Mouse (Mus musculus) embryonic facial prominence, embryonic 15.5 days (tissue): ENCODE measurements around the gene Slc22a5. TPM values are rescaled to one million over a fixed set of nuclear protein-coding genes. Genes with fewer than 3 reads are reported as not detected.

Experiments
- ATAC-seq: fragments of 200-750 bp; cut with Nextera tagmentation; 2 replicates; pipeline ENCODE4 v1.8.0; 2017; ENCODE audit warnings: low read depth, moderate TSS enrichment; ENCODE audit not compliant: insufficient number of reproducible peaks, low FRiP score, low TSS enrichment
- H3K27ac ChIP-seq: fragments of 300-500 bp; sonication (generic); replicated peaks from 2 replicates; pipeline ENCODE4 v1.5.1; 2015; ENCODE audit warnings: mild to moderate bottlenecking, inconsistent platforms
- H3K27me3 ChIP-seq: fragments of 300-500 bp; sonication (generic); 2 replicates; pipeline ENCODE4 v1.6.1; 2015; ENCODE audit warnings: inconsistent platforms
- H3K36me3 ChIP-seq: fragments of 300-500 bp; sonication (generic); 2 replicates; pipeline ENCODE4 v1.6.1; 2015; ENCODE audit warnings: mild to moderate bottlenecking, inconsistent platforms
- H3K4me1 ChIP-seq: fragments of 300-500 bp; sonication (generic); 2 replicates; pipeline ENCODE4 v1.6.1; 2015; ENCODE audit warnings: inconsistent platforms
- H3K4me2 ChIP-seq: fragments of 300-500 bp; sonication (generic); replicated peaks from 2 replicates; pipeline ENCODE4 v1.6.1; 2015; ENCODE audit warnings: mild to moderate bottlenecking, inconsistent platforms
- H3K4me3 ChIP-seq: fragments of 300-500 bp; sonication (generic); replicated peaks from 2 replicates; pipeline ENCODE4 v1.5.1; 2015; ENCODE audit warnings: mild to moderate bottlenecking, inconsistent platforms
- H3K9ac ChIP-seq: fragments of 300-500 bp; sonication (generic); 2 replicates; pipeline ENCODE4 v1.6.1; 2015; ENCODE audit warnings: inconsistent platforms
- H3K9me3 ChIP-seq: fragments of 300-500 bp; sonication (generic); replicated peaks from 2 replicates; pipeline ENCODE4 v1.6.1; 2016; ENCODE audit warnings: inconsistent platforms
- WGBS: fragments of 180-500 bp; shearing (Covaris S2); methylation state at CpG from one replicate; pipeline ENCODE4 v1.1.7; 2015; 5-methylcytosine and 5-hydroxymethylcytosine counted together
- polyA plus RNA-seq: library from polyadenylated mRNA; unstranded; fragments of >200 nt; fragmentation: Nextera tagmentation; extraction: Ambion mirVana; gene quantifications from 2 replicates; pipeline ENCODE4 v1.2.1, GENCODE M21; 2015

The Slc22a5 gene
- polyA plus RNA-seq, 1 experiment from 2014 or later: 8.5 TPM

- WGBS: 78% methylated on average over 6 of the region's 6 CpGs
- no peak for ATAC-seq
- Histone ChIP-seq H3K4me3 (no peak overlapping the region), H3K27me3 (no peaks in the 10 kb centered on the region), H3K36me3 (no peaks in the 10 kb centered on the region), H3K4me1 (0 out of 2 replicates have a peak, but pooled peaks cover 4% of the 10 kb centered on the region), H3K4me2 (no peak overlapping the region), H3K9me3 (no peaks in the 10 kb centered on the region), H3K9ac (no peak overlapping the region), H3K27ac (no peak overlapping the region)
Measured at GRCm38 (mm10) chr11:53839147-53839546, 52.3 kb downstream of the Slc22a5 start.

- ATAC-seq: no peak
- no peaks in the 10 kb centered on the region for H3K36me3 ChIP-seq
- H3K27ac ChIP-seq: no peak overlapping the region
- WGBS: 86% methylated on average over 5 of the region's 5 CpGs
- no peaks in the 10 kb centered on the region for H3K9me3 ChIP-seq
- H3K4me2 ChIP-seq: no peak overlapping the region
- H3K4me3 ChIP-seq: no peak overlapping the region
- H3K9ac ChIP-seq: no peak overlapping the region
- no peaks in the 10 kb centered on the region for H3K27me3 ChIP-seq
- 0 out of 2 replicates have a peak, but pooled peaks cover 4% of the 10 kb centered on the region for H3K4me1 ChIP-seq
Measured at GRCm38 (mm10) chr11:53837731-53838130, 53.7 kb downstream of the Slc22a5 start.

GRCm38 (mm10) chr11:53835379-53836010 is 56.0 kb downstream of the Slc22a5 start:
- Histone ChIP-seq H3K27ac (no peak overlapping the region), H3K9ac (no peak overlapping the region), H3K4me2 (no peak overlapping the region), H3K4me3 (no peak overlapping the region), H3K36me3 (no peaks in the 10 kb centered on the region), H3K27me3 (no peaks in the 10 kb centered on the region), H3K4me1 (0 out of 2 replicates have a peak, but pooled peaks cover 4% of the 10 kb centered on the region), H3K9me3 (no peaks in the 10 kb centered on the region)
- WGBS: 89% methylated on average over 4 of the region's 4 CpGs
- no peak for ATAC-seq

- Histone ChIP-seq H3K4me3 (no peak overlapping the region), H3K36me3 (no peaks in the 10 kb centered on the region), H3K9me3 (no peaks in the 10 kb centered on the region), H3K27me3 (no peaks in the 10 kb centered on the region), H3K9ac (no peak overlapping the region), H3K27ac (no peak overlapping the region), H3K4me1 (no peaks in the 10 kb centered on the region), H3K4me2 (no peak overlapping the region)
- WGBS: 76% methylated on average over 4 of the region's 4 CpGs
- ATAC-seq: no peak
Measured at GRCm38 (mm10) chr11:53825409-53825808, 66.1 kb downstream of the Slc22a5 start.

- Histone ChIP-seq H3K9me3 (no peaks in the 10 kb centered on the region), H3K36me3 (no peaks in the 10 kb centered on the region), H3K27ac (no peak overlapping the region), H3K4me1 (no peaks in the 10 kb centered on the region), H3K27me3 (no peaks in the 10 kb centered on the region), H3K9ac (no peak overlapping the region), H3K4me2 (no peak overlapping the region), H3K4me3 (no peak overlapping the region)
- ATAC-seq: no peak
- WGBS: 93% methylated on average over 3 of the region's 3 CpGs
Measured at GRCm38 (mm10) chr11:53821945-53822338, 69.5 kb downstream of the Slc22a5 start.

- no peaks in the 10 kb centered on the region for H3K9me3 ChIP-seq
- no peak for ATAC-seq
- H3K9ac ChIP-seq: no peak overlapping the region
- 73% methylated on average over 11 of the region's 11 CpGs for WGBS
- no peak overlapping the region for H3K4me3 ChIP-seq
- no peaks in the 10 kb centered on the region for H3K27me3 ChIP-seq
- H3K4me1 ChIP-seq: no peaks in the 10 kb centered on the region
- no peak overlapping the region for H3K4me2 ChIP-seq
- H3K36me3 ChIP-seq: no peaks in the 10 kb centered on the region
- no peak overlapping the region for H3K27ac ChIP-seq
Measured at GRCm38 (mm10) chr11:53821230-53821944, 70.1 kb downstream of the Slc22a5 start.

GRCm38 (mm10) chr11:53820516-53821170 is 70.8 kb downstream of the Slc22a5 start:
- H3K4me1 ChIP-seq: no peaks in the 10 kb centered on the region
- WGBS: 87% methylated on average over 13 of the region's 13 CpGs
- no peaks in the 10 kb centered on the region for H3K27me3 ChIP-seq
- no peaks in the 10 kb centered on the region for H3K9me3 ChIP-seq
- H3K9ac ChIP-seq: no peak overlapping the region
- no peak overlapping the region for H3K4me3 ChIP-seq
- ATAC-seq: no peak
- H3K36me3 ChIP-seq: no peaks in the 10 kb centered on the region
- no peak overlapping the region for H3K4me2 ChIP-seq
- no peak overlapping the region for H3K27ac ChIP-seq

- no peaks in the 10 kb centered on the region for H3K27me3 ChIP-seq
- 90% methylated on average over 6 of the region's 6 CpGs for WGBS
Measured at GRCm38 (mm10) chr11:53819511-53819910, 71.9 kb downstream of the Slc22a5 start.

GRCm38 (mm10) chr11:53818794-53819193 is 72.7 kb downstream of the Slc22a5 start:
- ATAC-seq: no peak
- 59% methylated on average over 6 of the region's 6 CpGs for WGBS
- H3K9ac ChIP-seq: no peak overlapping the region
- no peaks in the 10 kb centered on the region for H3K9me3 ChIP-seq
- no peaks in the 10 kb centered on the region for H3K27me3 ChIP-seq
- no peak overlapping the region for H3K4me3 ChIP-seq
- no peaks in the 10 kb centered on the region for H3K36me3 ChIP-seq
- no peak overlapping the region for H3K27ac ChIP-seq
- no peaks in the 10 kb centered on the region for H3K4me1 ChIP-seq
- H3K4me2 ChIP-seq: no peak overlapping the region

More at GRCm38 (mm10) chr11:53819511-53819910, 71.9 kb downstream of the Slc22a5 start:
- Histone ChIP-seq H3K27ac (no peak overlapping the region), H3K36me3 (no peaks in the 10 kb centered on the region), H3K4me3 (no peak overlapping the region), H3K4me1 (no peaks in the 10 kb centered on the region), H3K9ac (no peak overlapping the region), H3K9me3 (no peaks in the 10 kb centered on the region), H3K4me2 (no peak overlapping the region)
- no peak for ATAC-seq

GRCm38 (mm10) chr11:53816841-53817375 is 74.6 kb downstream of the Slc22a5 start:
- Histone ChIP-seq H3K4me2 (no peak overlapping the region), H3K36me3 (no peaks in the 10 kb centered on the region), H3K9me3 (no peaks in the 10 kb centered on the region), H3K4me3 (no peak overlapping the region), H3K4me1 (no peaks in the 10 kb centered on the region), H3K27ac (no peak overlapping the region), H3K9ac (no peak overlapping the region), H3K27me3 (no peaks in the 10 kb centered on the region)
- WGBS: 87% methylated on average over 5 of the region's 5 CpGs
- ATAC-seq: no peak

GRCm38 (mm10) chr11:53814810-53815209 is 76.7 kb downstream of the Slc22a5 start:
- H3K9ac ChIP-seq: no peak overlapping the region
- no peak overlapping the region for H3K4me2 ChIP-seq
- no peak overlapping the region for H3K4me3 ChIP-seq
- no peaks in the 10 kb centered on the region for H3K4me1 ChIP-seq
- WGBS: 57% methylated on average over 3 of the region's 3 CpGs
- H3K36me3 ChIP-seq: no peaks in the 10 kb centered on the region
- H3K27me3 ChIP-seq: no peaks in the 10 kb centered on the region
- no peaks in the 10 kb centered on the region for H3K9me3 ChIP-seq
- no peak overlapping the region for H3K27ac ChIP-seq
- no peak for ATAC-seq
